Mouse (Mus musculus): ENCODE data around the gene Eef1akmt3. TPM values are rescaled to one million over a fixed set of nuclear protein-coding genes. Genes with fewer than 3 reads are reported as not detected.
A peak's percentile ranks its signal among the peaks of the same experiment; 100 is the strongest.

Gene Eef1akmt3
- total RNA-seq, 2 experiments from 2014 or later, result not detected

- no peak for ATAC-seq (replicated peaks; ENCODE audit: poor library complexity, severe bottlenecking)
Measured at GRCm38 (mm10) chr10:127003334-127003733, 38.0 kb downstream of the Eef1akmt3 start.

- ATAC-seq (replicated peaks; ENCODE audit: poor library complexity, severe bottlenecking), result peak; percentile 30
Measured at GRCm38 (mm10) chr10:127002765-127003164, 38.5 kb downstream of the Eef1akmt3 start.

DNA sequence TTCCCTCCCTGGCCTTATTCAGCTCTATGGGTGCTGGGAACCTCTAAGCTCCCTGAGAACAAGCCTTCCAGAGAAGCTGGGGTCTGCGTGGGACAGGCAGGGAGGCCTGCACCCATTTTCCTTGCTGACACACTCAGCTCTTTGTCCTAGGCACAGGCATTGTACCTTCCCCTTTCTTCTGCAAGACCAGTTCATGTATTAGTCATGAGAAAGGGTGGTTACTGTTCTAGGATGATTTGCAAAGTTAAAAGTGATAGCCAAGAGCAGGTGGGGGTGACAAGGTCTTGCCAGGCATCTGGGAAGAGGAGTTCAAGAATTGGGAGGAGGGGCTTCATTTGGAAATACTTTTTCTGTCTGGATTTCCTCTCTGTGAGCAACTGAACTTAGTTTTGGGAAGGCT lies 39.3 kb downstream of the Eef1akmt3 start:
- ATAC-seq (replicated peaks; ENCODE audit: poor library complexity, severe bottlenecking), result peak; percentile 23; the same call in 1 of the 2 replicates

DNA sequence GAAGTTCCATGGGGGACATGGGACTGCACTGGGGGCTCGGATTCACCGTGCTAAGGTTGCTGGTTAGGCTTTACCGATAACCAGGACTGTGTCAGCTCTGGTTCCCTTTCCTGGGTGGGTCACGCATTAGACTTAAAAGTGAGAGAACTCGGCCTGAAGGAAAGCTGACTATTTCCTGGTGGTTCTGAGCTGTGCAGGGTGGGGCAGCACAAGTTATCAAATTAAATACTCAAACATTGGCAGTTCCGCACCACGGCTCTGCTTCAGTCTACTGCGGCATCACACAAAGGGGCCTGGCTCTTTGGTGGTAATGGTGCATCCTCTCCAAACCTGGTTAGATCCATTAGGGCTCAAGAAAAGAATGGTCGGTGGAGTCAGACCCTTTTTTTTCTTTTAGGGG lies 40.0 kb downstream of the Eef1akmt3 start:
- ATAC-seq (replicated peaks; ENCODE audit: poor library complexity, severe bottlenecking), result no peak

DNA sequence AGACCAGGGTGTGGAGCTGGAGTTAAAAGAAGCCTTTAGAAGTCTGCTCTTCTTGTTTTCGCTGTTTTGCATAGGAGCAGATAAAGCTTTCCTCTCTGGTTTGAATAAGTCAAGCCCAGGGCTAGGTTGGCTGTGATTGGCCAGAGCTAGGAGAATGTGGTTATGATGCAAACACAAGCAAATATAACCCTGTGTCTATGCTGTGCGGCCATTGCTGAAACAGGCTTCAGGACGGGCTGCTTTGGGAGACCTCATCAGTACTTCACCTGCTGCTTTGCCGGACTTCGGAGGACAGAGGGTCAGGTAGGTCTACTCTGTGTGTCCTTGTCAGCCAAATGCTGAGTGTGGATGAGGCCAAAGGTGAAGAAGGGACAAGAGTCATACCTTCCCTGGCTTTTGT lies 40.8 kb downstream of the Eef1akmt3 start, which contains the start of gene Avil:
Gene Avil (plus strand): TSS at position 181 of the 400 bp plus-strand sequence.
- no peak for ATAC-seq (replicated peaks; ENCODE audit: poor library complexity, severe bottlenecking)

DNA sequence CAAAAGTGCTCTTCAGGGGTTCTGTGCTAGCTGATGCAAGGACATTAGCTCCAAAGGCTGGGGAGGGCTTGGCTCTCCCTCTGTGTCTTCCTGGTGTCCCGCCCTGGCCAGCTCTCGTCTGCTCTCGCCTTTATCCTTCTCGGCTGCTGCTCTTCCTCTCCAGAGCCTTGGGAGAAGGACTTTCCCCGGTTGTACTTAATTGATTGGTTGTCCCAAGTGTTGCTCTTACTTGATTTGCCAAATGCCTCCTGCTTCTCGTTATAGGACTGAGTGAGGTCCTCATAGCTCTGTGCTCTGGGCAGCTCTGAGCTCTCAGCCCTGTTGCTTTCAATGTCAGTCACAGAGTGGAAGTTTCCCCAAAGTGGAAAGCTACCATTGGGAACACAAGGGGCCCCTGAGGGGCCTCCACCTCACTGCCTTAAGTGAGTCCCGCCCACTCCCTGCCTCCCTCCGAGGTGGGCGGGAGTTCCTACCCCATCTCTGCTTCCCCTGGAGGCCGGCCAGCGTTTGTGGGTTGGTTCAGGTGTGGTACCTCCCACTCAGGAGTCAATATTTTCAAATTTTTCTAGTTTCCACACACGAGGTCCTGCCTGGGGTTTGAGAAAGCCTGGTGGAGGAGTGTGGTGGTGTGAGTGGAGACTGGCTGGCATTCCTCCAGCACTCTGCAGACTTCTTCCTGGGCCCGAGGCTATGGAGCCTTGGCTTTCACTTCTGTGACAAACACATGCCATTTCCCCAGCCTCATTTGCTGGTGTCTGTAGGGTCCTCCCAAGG lies 43.8 kb downstream of the Eef1akmt3 start:
- ATAC-seq (replicated peaks; ENCODE audit: poor library complexity, severe bottlenecking), result no peak

DNA sequence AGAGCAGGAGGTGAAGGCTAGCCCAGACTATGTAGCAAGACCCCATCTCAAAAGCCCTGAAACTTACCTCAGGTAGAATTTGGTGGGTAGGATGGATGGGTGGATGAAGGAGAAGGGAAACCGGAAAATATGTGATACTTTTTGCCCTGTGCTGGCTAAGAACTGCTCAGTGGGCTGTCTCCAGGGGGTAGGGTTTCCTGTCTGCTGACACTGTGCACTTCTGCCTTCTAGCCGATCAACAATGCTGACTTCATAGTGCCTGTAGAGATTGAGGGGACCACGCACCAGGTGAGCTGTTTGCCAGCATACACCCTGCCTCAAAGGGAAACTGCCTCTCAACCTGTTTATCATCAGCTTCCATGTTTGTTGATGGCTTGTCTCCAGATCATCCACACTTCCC lies 47.7 kb downstream of the Eef1akmt3 start:
- no peak for ATAC-seq (replicated peaks; ENCODE audit: poor library complexity, severe bottlenecking)

- no peak for ATAC-seq (replicated peaks; ENCODE audit: poor library complexity, severe bottlenecking)
Measured at GRCm38 (mm10) chr10:126991676-126992075, 49.6 kb downstream of the Eef1akmt3 start.

- ATAC-seq (replicated peaks; ENCODE audit: poor library complexity, severe bottlenecking), result peak; percentile 74
Measured at GRCm38 (mm10) chr10:126990313-126991056, 50.8 kb downstream of the Eef1akmt3 start.

- peak; percentile 23 for ATAC-seq (replicated peaks; ENCODE audit: poor library complexity, severe bottlenecking)
Measured at GRCm38 (mm10) chr10:126988513-126989165, 52.7 kb downstream of the Eef1akmt3 start.

- peak; percentile 37 for ATAC-seq (replicated peaks; ENCODE audit: poor library complexity, severe bottlenecking)
Measured at GRCm38 (mm10) chr10:126987183-126988118, 53.9 kb downstream of the Eef1akmt3 start.

DNA sequence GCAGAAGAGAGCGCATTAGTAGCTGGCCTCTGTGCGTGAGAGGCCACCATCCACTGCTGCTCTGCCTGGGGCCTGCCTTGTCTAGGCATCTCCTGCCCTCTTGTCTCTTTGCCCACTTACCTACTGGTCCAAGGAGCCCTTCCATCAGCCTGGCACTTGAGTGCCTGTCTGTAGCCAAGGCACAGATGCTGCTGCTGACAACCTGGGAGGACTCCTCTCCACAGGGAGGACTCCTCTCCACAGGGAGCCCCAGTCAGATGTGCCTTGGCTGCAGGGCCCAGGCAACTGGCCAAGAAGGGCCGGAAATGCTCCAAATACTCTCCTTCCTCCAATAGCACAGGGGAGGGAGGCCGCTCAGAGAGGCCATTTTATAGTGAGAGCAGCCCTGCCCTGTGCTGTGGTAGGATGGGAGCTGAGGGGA lies 54.8 kb downstream of the Eef1akmt3 start:
- peak; percentile 28 for ATAC-seq (replicated peaks; ENCODE audit: poor library complexity, severe bottlenecking)

GRCm38 (mm10) chr10:126985579-126985978 lies 55.7 kb downstream of the Eef1akmt3 start:
- ATAC-seq (replicated peaks; ENCODE audit: poor library complexity, severe bottlenecking), result no peak

DNA sequence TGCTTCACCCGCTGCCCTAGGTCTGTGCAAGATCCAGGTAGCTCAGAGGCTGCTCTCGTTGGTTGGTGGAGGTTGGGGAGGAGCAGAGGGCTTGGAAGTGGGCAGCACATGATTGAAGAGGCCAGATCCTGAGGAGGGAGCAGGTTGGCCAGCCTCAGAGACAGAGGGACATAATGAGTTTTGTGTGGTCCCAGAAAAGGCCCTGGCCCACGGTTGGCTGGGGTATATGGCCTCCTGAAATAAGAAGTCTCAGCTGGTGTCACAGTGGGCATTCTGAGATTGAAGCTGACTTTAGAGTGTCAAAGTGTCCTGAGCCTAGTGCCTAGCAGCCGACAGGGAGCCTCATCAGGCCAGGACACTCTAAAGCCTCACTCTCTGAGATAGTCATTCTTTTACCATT lies 56.2 kb downstream of the Eef1akmt3 start:
- no peak for ATAC-seq (replicated peaks; ENCODE audit: poor library complexity, severe bottlenecking)

GRCm38 (mm10) chr10:126984189-126985004 lies 56.9 kb downstream of the Eef1akmt3 start:
- no peak for ATAC-seq (replicated peaks; ENCODE audit: poor library complexity, severe bottlenecking)

GRCm38 (mm10) chr10:126983193-126983725 lies 58.1 kb downstream of the Eef1akmt3 start:
- ATAC-seq (replicated peaks; ENCODE audit: poor library complexity, severe bottlenecking), result no peak

- no peak for ATAC-seq (replicated peaks; ENCODE audit: poor library complexity, severe bottlenecking)
Measured at GRCm38 (mm10) chr10:126981746-126982145, 59.6 kb downstream of the Eef1akmt3 start.

Measured in granulocyte monocyte progenitor cell, adult 5-6 weeks (primary cell).